Mouse (Mus musculus) Patski (cell line): ENCODE measurements around the gene Crtc1. TPM values are rescaled to one million over a fixed set of nuclear protein-coding genes. Genes with fewer than 3 reads are reported as not detected.

Source experiments
- ATAC-seq: fragments of 100-300 bp; one replicate; pipeline ENCODE4 v1.8.0; 2021
- CTCF ChIA-PET: fragments of 350-600 bp; sonication (Branson Sonifier 250); formaldehyde crosslinking; loops from one replicate; lab custom pipeline; 2022; ENCODE audit warnings: inconsistent platforms; lab: Charles Lee
- POLR2A ChIA-PET: fragments of 350-600 bp; sonication (Branson Sonifier 250); formaldehyde crosslinking; loops from one replicate; lab custom pipeline; 2022; ENCODE audit warnings: antibody characterized with exemption, inconsistent platforms; lab: Charles Lee
- DNase-seq: peaks from one replicate; pipeline ENCODE4 v3.0.0-alpha.2; 2011; ENCODE audit warnings: low read depth, low spot score
- H3K27me3 ChIP-seq: fragments of 371-371 bp; one replicate; pipeline ENCODE4 v1.5.1; 2021
- CTCF ChIP-seq: fragments of 100-300 bp; IDR thresholded peaks from one replicate; pipeline ENCODE4 v1.5.1; 2021
- in situ Hi-C: fragments of 300-500 bp; cut with MboI; formaldehyde crosslinking; loops from 3 replicates; pipeline ENCODE4 v1.11.1; 2018; ENCODE audit warnings: low pct_unique_long_range_greater_than_20kb, mixed read lengths
- polyA plus RNA-seq: library from polyadenylated mRNA; unstranded; gene quantifications from one replicate; pipeline ENCODE4 v1.2.3, GENCODE M21; 2021

Crtc1 gene
- polyA plus RNA-seq, 1 experiment from 2014 or later, result 12.0 TPM

- in situ Hi-C loops, result no loop called here
- no peak for DNase-seq
- ATAC-seq, result no peak
- ChIA-PET CTCF (interaction anchor here (0.7 to 2.0 kb wide), 2 partner anchors 10 kb away, joined by 3 to 6 read pairs; no protein-coding TSS in a partner anchor), POLR2A (interaction anchor here (1.0 kb wide), 1 partner anchor 66 kb away, joined by 3 read pairs; no protein-coding TSS in a partner anchor)
- TF ChIP-seq CTCF, result no peak
- H3K27me3 ChIP-seq, result no peaks in the 10 kb centered on the region
Observed at GRCm38 (mm10) chr8:70394269-70394998, 44.9 kb downstream of the Crtc1 start.

- no peak for TF ChIP-seq CTCF
- ATAC-seq, result no peak
- in situ Hi-C loops, result no loop called here
- POLR2A ChIA-PET, result no interaction called here
- H3K27me3 ChIP-seq, result no peaks in the 10 kb centered on the region
- CTCF ChIA-PET, result interaction anchor here (0.6 kb wide), 1 partner anchor 112 kb away, joined by 3 read pairs; no protein-coding TSS in a partner anchor
- DNase-seq, result no peak
Observed at GRCm38 (mm10) chr8:70393087-70393486, 46.3 kb downstream of the Crtc1 start.

GRCm38 (mm10) chr8:70389678-70390077 lies 49.7 kb downstream of the Crtc1 start:
- in situ Hi-C loops, result no loop called here
- DNase-seq (no peak), ATAC-seq (no peak)
- TF ChIP-seq CTCF, result no peak
- H3K27me3 ChIP-seq, result no peaks in the 10 kb centered on the region
- ChIA-PET CTCF (no interaction called here), POLR2A (no interaction called here)

- in situ Hi-C loops, result no loop called here
- TF ChIP-seq CTCF, result no peak
- ChIA-PET CTCF (interaction anchor here (0.6 to 1.9 kb wide), 11 partner anchors 11 to 177 kb away, joined by 3 to 9 read pairs (median 6); partner anchors contain the start of gene Rex1bd), POLR2A (interaction anchor here (0.7 kb wide), 1 partner anchor 123 kb away, joined by 3 read pairs; no protein-coding TSS in a partner anchor)
- DNase-seq (no peak), ATAC-seq (no peak)
- H3K27me3 ChIP-seq, result no peaks in the 10 kb centered on the region
Observed at GRCm38 (mm10) chr8:70383287-70383686, 56.1 kb downstream of the Crtc1 start.

- POLR2A ChIA-PET, result no interaction called here
- H3K27me3 ChIP-seq, result no peaks in the 10 kb centered on the region
- in situ Hi-C loops, result no loop called here
- CTCF ChIA-PET, result no interaction called here
- DNase-seq (no peak), ATAC-seq (no peak)
- no peak for TF ChIP-seq CTCF
Observed at GRCm38 (mm10) chr8:70380069-70380468, 59.3 kb downstream of the Crtc1 start.

- DNase-seq (no peak), ATAC-seq (no peak)
- ChIA-PET CTCF (no interaction called here), POLR2A (no interaction called here)
- no peak for TF ChIP-seq CTCF
- H3K27me3 ChIP-seq, result no peaks in the 10 kb centered on the region
- in situ Hi-C loops, result loop anchor here (5.0 to 10.0 kb wide), 3 partner anchors 35 to 1838 kb away; partner anchors contain the start of genes Cib3, Fam32a and Gm11034
Observed at GRCm38 (mm10) chr8:70377049-70377448, 62.3 kb downstream of the Crtc1 start.

- in situ Hi-C loops, result loop anchor here (5.0 to 10.0 kb wide), 3 partner anchors 34 to 1838 kb away; partner anchors contain the start of genes Cib3, Fam32a and Gm11034
- POLR2A ChIA-PET, result no interaction called here
- TF ChIP-seq CTCF, result no peak
- no peak for ATAC-seq
- CTCF ChIA-PET, result no interaction called here
- no peaks in the 10 kb centered on the region for H3K27me3 ChIP-seq
- DNase-seq, result no peak
Observed at GRCm38 (mm10) chr8:70376275-70376741, 63.1 kb downstream of the Crtc1 start.

GRCm38 (mm10) chr8:70375212-70375859 lies 64.0 kb downstream of the Crtc1 start:
- CTCF ChIA-PET, result no interaction called here
- ATAC-seq, result no peak
- no peaks in the 10 kb centered on the region for H3K27me3 ChIP-seq
- no peak for TF ChIP-seq CTCF
- in situ Hi-C loops, result loop anchor here (5.0 to 10.0 kb wide), 3 partner anchors 33 to 1839 kb away; partner anchors contain the start of genes Cib3, Fam32a and Gm11034
- POLR2A ChIA-PET, result interaction anchor here (0.7 kb wide), 1 partner anchor 130 kb away, joined by 3 read pairs; no protein-coding TSS in a partner anchor
- DNase-seq, result no peak

GRCm38 (mm10) chr8:70374318-70374927 lies 65.0 kb downstream of the Crtc1 start:
- TF ChIP-seq CTCF, result no peak
- no peaks in the 10 kb centered on the region for H3K27me3 ChIP-seq
- DNase-seq (no peak), ATAC-seq (peak; percentile 34)
- ChIA-PET POLR2A (interaction anchor here (0.9 to 1.7 kb wide), 2 partner anchors 22 to 132 kb away, joined by 5 to 6 read pairs; partner anchors contain the start of genes Rex1bd and Upf1), CTCF (no interaction called here)
- in situ Hi-C loops, result loop anchor here (10.0 kb wide), 1 partner anchor 1840 kb away; the partner anchor contains the start of genes Cib3, Fam32a and Gm11034
